Mouse (Mus musculus) lung, adult 2 months (tissue): ENCODE results near the gene Rps27.

Experiments
- CTCF ChIP-seq: fragments of 200-500 bp; IDR thresholded peaks from 2 replicates; pipeline ENCODE4 v1.5.1; 2011; ENCODE audit warnings: mild to moderate bottlenecking, low read length, control low read depth; ENCODE audit not compliant: insufficient read depth
- POLR2A ChIP-seq: fragments of 200-500 bp; IDR thresholded peaks from 2 replicates; pipeline ENCODE4 v1.6.1; 2011; ENCODE audit warnings: low read depth, mild to moderate bottlenecking, control low read depth, low read length, borderline replicate concordance; ENCODE audit errors: extremely low read depth

DNA sequence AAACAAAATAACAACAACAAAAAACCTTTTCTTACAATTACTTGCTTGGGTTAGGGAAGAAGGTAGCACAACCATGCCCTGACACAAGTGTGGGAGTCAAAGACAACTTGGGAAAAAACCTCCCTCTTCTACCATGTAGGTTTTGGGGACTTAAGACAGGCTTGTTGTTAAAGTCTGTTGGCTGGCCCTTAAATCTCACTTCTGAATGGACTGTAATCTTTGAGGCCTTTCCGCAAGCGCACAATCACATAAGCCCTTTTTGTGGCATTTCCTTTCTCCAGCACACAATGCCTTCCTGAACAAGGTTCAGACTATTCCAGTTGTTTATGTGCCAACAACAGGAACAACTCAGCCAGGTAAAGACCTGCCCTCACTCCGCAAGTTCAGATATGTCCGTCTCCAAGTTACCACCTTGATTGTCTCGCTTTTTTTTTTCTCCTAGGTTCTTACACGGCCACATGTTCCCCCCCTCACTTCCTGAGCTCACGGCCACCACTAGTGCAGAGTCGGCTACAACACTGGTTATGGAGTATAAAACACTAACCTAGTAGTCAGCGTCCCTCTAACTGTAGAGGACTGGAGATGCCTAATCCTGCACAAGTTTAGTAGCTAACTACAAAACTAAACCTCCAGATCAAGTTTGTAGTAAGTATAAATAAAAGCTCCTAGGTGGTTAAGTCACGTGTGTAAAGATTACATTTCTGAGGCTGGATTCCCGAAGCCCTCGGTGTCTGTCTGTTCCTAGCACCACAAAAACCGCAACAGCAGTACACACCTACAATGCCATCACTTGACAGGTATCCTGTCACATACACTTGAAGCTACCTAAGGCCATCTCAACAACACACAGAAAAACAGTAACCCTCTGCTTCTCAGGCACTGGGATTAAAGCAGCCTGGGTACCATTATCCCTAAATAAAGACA lies 1.7 kb downstream of the Rps27 start:
- TF ChIP-seq POLR2A (no peak), CTCF (no peak)
